Mouse (Mus musculus): ENCODE measurements around the gene Dapk1. TPM values are rescaled to one million over a fixed set of nuclear protein-coding genes. Genes with fewer than 3 reads are reported as not detected.

The Dapk1 gene
- total RNA-seq, 2 experiments from 2014 or later = 149 to 154 TPM

DNA sequence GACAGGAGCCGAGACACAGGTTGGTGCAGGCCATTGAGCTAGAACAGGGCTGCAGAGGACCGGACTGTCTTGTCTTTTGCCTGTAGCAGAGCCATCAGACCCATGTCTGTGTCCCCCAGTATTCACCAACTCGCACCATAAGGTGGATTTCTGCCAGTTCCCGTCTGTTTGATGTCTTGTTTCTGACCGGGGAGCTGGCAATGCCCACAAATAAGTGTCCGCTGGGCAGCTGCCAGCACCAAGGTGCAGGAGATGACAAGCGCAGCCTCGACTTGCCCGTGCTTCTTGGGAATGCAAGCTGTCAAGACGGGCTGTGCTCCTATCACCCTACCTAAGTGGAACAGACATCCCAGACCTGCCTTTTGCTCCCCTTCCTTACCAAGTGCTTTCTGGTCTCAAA, 115.7 kb downstream of the Dapk1 start:
- Histone ChIP-seq H3K4me3 (no peak overlapping the region), H3K27ac (no peak overlapping the region)
- DNase-seq (ENCODE audit: low spot score in 2 of 2) = no peak
- no peak for TF ChIP-seq CTCF (conservative IDR thresholded peaks at IDR 0.05)

DNA sequence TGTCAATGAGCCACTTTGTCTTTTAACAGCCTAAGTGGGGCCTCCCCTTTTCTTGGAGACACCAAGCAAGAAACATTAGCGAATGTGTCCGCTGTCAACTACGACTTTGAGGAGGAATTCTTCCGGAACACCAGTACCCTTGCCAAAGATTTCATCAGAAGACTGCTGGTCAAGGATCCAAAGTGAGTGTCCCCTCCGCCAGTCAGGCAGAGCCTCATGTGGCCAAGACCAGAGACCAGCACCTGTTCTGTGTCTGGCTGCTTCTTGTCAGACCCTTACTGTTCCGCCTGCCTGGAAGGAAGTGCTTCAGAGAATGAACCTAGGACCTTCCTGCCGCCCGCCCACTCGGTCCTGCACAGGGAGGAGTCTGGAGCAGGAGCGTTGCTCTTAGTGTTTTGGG, 117.8 kb downstream of the Dapk1 start:
- no peak for TF ChIP-seq CTCF (conservative IDR thresholded peaks at IDR 0.05)
- DNase-seq (ENCODE audit: low spot score in 2 of 2) = no peak
- no peak overlapping the region for H3K4me3 ChIP-seq
- H3K27ac ChIP-seq = no peak overlapping the region

DNA sequence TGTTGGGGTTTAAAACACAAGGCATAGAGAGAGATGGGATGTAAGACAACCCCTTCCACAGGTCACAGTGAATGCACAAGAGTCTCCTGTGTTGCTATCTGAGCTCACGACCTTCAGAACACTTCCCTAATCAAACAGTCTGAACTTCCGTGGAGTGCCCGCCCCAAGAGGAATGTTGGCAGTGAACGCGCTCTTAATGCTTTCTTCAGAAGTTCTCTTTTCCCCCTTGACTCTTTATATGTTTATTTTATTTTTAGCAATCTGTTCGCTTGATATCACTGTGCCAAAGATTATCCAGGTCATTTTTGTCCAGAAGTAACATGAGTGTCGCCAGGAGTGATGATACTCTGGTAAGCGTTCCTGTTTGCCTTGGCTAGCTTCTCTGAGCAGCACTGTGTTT, 121.0 kb downstream of the Dapk1 start:
- no peak for TF ChIP-seq CTCF (conservative IDR thresholded peaks at IDR 0.05)
- Histone ChIP-seq H3K4me3 (no peak overlapping the region), H3K27ac (no peak overlapping the region)
- DNase-seq (ENCODE audit: low spot score in 2 of 2) = no peak

GRCm38 (mm10) chr13:60728276-60729054, 126.7 kb downstream of the Dapk1 start:
- Histone ChIP-seq H3K27ac (peak overlapping the region; percentile 14; the same call in 1 of the 2 replicates), H3K4me3 (no peak overlapping the region)
- no peak for DNase-seq (ENCODE audit: low spot score in 2 of 2)
- 0 out of 2 replicates have a peak, but pooled peaks have one; percentile 18 for TF ChIP-seq CTCF (conservative IDR thresholded peaks at IDR 0.05)

- no peak for TF ChIP-seq CTCF (conservative IDR thresholded peaks at IDR 0.05)
- no peak for DNase-seq (ENCODE audit: low spot score in 2 of 2)
- H3K27ac ChIP-seq = no peak overlapping the region
- no peak overlapping the region for H3K4me3 ChIP-seq
These were observed 127.3 kb downstream of the Dapk1 start for GRCm38 (mm10) chr13:60729055-60729402.

DNA sequence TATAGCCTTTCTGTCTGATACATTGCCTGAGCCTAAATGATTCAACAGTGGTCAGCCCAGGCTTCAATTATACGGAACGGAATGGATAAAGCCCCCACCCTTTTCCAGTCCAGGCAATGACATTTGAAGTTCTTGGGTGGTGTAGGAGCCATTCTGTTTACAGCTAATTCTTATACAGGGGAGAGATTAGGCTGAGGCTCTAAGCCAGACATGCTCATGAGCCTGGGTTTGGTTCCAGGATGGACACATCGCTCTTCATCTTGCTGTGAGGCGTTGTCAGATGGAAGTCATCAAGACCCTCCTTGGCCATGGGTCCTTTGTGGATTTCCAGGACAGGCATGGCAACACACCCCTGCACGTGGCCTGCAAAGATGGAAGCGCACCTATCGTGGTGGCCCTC, 128.8 kb downstream of the Dapk1 start:
- Histone ChIP-seq H3K4me3 (no peak overlapping the region), H3K27ac (peak overlapping the region; percentile 32; the same call in 1 of the 2 replicates)
- no peak for DNase-seq (ENCODE audit: low spot score in 2 of 2)
- no peak for TF ChIP-seq CTCF (conservative IDR thresholded peaks at IDR 0.05)

DNA sequence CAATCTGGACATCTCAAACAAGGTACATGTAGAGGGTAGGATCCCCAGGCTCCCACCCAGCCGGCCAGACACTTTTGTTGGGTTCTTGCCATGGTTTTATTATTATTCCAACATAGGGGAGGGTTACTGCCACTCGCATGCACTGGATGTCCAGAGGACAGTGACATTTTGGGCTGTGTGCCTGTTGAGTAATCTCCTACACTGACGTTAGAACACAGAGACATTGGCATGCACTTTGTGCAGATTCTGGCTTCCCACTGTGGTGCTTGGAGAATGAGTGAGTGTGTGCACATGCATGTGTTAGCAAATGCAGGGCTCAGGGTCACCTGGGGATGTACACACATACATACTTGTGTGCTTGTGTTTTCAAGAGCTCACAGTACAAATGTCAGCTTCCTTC, 129.3 kb downstream of the Dapk1 start:
- H3K4me3 ChIP-seq = no peak overlapping the region
- TF ChIP-seq CTCF (conservative IDR thresholded peaks at IDR 0.05) = no peak
- H3K27ac ChIP-seq = peak overlapping the region; percentile 32; the same call in 1 of the 2 replicates
- DNase-seq (ENCODE audit: low spot score in 2 of 2) = no peak

DNA sequence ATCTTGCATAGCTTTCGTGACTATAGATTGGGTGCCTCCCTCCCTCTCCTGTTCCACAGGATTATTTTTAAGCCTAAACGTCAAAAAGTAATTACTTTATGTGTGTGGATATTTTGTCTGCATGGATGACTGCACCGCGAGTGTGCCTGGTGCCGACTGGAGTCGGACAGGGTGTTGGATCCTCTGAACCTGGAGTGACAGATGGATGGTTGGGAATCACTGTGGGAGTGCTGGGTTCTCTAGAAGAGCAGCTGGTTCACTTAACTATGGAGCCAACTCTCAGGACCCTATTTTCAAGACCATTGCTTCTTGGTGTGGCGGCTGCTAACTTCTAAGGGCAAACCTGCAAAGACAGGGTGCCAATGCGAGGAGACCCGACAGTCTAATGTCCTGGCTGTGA, 133.6 kb downstream of the Dapk1 start:
- Histone ChIP-seq H3K27ac (peak overlapping the region; percentile 87), H3K4me3 (no peak overlapping the region)
- DNase-seq (ENCODE audit: low spot score in 2 of 2) = no peak
- TF ChIP-seq CTCF (conservative IDR thresholded peaks at IDR 0.05) = no peak

- no peak for TF ChIP-seq CTCF (conservative IDR thresholded peaks at IDR 0.05)
- peak overlapping the region; percentile 87 for H3K27ac ChIP-seq
- no peak for DNase-seq (ENCODE audit: low spot score in 2 of 2)
- H3K4me3 ChIP-seq = no peak overlapping the region
These were observed 134.8 kb downstream of the Dapk1 start for GRCm38 (mm10) chr13:60736421-60737105.

- peak in 1 of 2 experiments; percentile 62 for DNase-seq (ENCODE audit: low spot score in 2 of 2)
- no peak for TF ChIP-seq CTCF (conservative IDR thresholded peaks at IDR 0.05)
- peak overlapping the region; percentile 87; the same call in 1 of the 2 replicates for H3K27ac ChIP-seq
- H3K4me3 ChIP-seq = peak overlapping the region; percentile 16; the same call in 1 of the 2 replicates
These were observed 136.0 kb downstream of the Dapk1 start for GRCm38 (mm10) chr13:60737632-60738324.

DNA sequence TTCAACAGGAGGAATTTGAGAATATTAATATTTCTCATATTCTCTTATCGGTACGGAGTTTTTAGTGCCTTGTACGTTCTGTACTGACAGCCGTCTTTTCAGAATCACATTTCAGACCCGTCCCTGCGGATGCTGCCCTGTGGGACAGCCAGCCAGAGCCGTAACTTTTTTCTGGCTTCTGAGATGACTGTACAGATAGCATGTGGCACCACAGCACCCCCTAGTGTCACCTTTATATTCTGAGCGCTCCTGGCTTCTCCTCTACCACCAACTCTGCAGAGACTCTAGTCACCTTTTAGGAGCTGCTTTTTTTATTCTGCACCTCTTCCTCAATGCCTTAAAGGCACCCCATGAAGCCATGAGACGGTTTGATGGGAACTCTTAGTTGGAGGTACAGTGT, 136.7 kb downstream of the Dapk1 start:
- peak; percentile 66 to 75 for DNase-seq (ENCODE audit: low spot score in 2 of 2)
- TF ChIP-seq CTCF (conservative IDR thresholded peaks at IDR 0.05) = peak; percentile 93
- H3K4me3 ChIP-seq = peak overlapping the region; percentile 16; the same call in 1 of the 2 replicates
- H3K27ac ChIP-seq = peak overlapping the region; percentile 6; the same call in 1 of the 2 replicates

DNA sequence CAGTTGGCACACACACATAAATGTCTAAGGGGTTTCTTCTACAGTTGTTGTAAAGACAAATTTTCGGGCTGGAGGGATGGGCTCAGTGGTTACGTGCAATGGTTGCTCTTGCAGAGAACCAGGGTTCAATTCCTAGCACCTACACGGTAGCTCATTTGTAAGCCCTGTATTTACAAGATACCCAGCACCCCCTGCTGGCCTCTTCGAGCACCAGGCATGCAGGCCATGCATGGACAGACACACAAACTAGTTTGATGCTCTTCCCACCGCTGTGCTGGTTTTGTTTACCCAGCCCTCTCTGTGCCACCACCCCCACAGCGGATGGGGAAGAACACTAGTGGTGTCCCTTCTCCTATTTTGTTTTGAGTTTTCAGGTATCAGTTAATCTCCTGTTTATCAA, 138.5 kb downstream of the Dapk1 start:
- peak; percentile 53 for TF ChIP-seq CTCF (conservative IDR thresholded peaks at IDR 0.05)
- Histone ChIP-seq H3K27ac (no peak overlapping the region), H3K4me3 (no peak overlapping the region)
- no peak for DNase-seq (ENCODE audit: low spot score in 2 of 2)

GRCm38 (mm10) chr13:60742611-60743010, 140.9 kb downstream of the Dapk1 start:
- DNase-seq (ENCODE audit: low spot score in 2 of 2) = no peak
- Histone ChIP-seq H3K27ac (peak overlapping the region; percentile 65), H3K4me3 (no peak overlapping the region)
- no peak for TF ChIP-seq CTCF (conservative IDR thresholded peaks at IDR 0.05)

Data from layer of hippocampus, adult 2 months (tissue).